Mouse (Mus musculus): Measurements from ENCODE around the gene Fli1.

Fli1 gene

GRCm38 (mm10) chr9:32472346-32472745 lies 70.3 kb downstream of the Fli1 start:
- no peak for DNase-seq (ENCODE audit: inconsistent age in 2 of 2, low spot score in 1 of 2)

- DNase-seq (ENCODE audit: inconsistent age in 2 of 2, low spot score in 1 of 2): no peak
Observed at GRCm38 (mm10) chr9:32469123-32469751, 73.4 kb downstream of the Fli1 start.

GRCm38 (mm10) chr9:32468313-32468712 lies 74.3 kb downstream of the Fli1 start:
- DNase-seq (ENCODE audit: inconsistent age in 2 of 2, low spot score in 1 of 2): no peak

GRCm38 (mm10) chr9:32467443-32467842 lies 75.2 kb downstream of the Fli1 start:
- DNase-seq (ENCODE audit: inconsistent age in 2 of 2, low spot score in 1 of 2): no peak

GRCm38 (mm10) chr9:32466861-32467260 lies 75.8 kb downstream of the Fli1 start:
- DNase-seq (ENCODE audit: inconsistent age in 2 of 2, low spot score in 1 of 2): no peak

GRCm38 (mm10) chr9:32456707-32457106 lies 86.0 kb downstream of the Fli1 start:
- DNase-seq (ENCODE audit: inconsistent age in 2 of 2, low spot score in 1 of 2): no peak

GRCm38 (mm10) chr9:32450161-32450560 lies 92.5 kb downstream of the Fli1 start:
- no peak for DNase-seq (ENCODE audit: inconsistent age in 2 of 2, low spot score in 1 of 2)

- no peak for DNase-seq (ENCODE audit: inconsistent age in 2 of 2, low spot score in 1 of 2)
Observed at GRCm38 (mm10) chr9:32448766-32449165, 93.9 kb downstream of the Fli1 start.

- DNase-seq (ENCODE audit: inconsistent age in 2 of 2, low spot score in 1 of 2): no peak
Observed at GRCm38 (mm10) chr9:32445789-32446188, 96.9 kb downstream of the Fli1 start.

GRCm38 (mm10) chr9:32444453-32445201 lies 98.0 kb downstream of the Fli1 start:
- DNase-seq (ENCODE audit: inconsistent age in 2 of 2, low spot score in 1 of 2): no peak

- no peak for DNase-seq (ENCODE audit: inconsistent age in 2 of 2, low spot score in 1 of 2)
Observed at GRCm38 (mm10) chr9:32443817-32444216, 98.8 kb downstream of the Fli1 start.

- no peak for DNase-seq (ENCODE audit: inconsistent age in 2 of 2, low spot score in 1 of 2)
Observed at GRCm38 (mm10) chr9:32443115-32443514, 99.5 kb downstream of the Fli1 start.

- DNase-seq (ENCODE audit: inconsistent age in 2 of 2, low spot score in 1 of 2): no peak
Observed at GRCm38 (mm10) chr9:32434241-32435213, 108.1 kb downstream of the Fli1 start.

- DNase-seq (ENCODE audit: inconsistent age in 2 of 2, low spot score in 1 of 2): peak; percentile 41 to 61
Observed at GRCm38 (mm10) chr9:32431061-32431460, 111.6 kb downstream of the Fli1 start.

GRCm38 (mm10) chr9:32425321-32425720 lies 117.3 kb downstream of the Fli1 start:
- DNase-seq (ENCODE audit: inconsistent age in 2 of 2, low spot score in 1 of 2): no peak

GRCm38 (mm10) chr9:32420711-32421110 lies 122.0 kb downstream of the Fli1 start:
- no peak for DNase-seq (ENCODE audit: inconsistent age in 2 of 2, low spot score in 1 of 2)

GRCm38 (mm10) chr9:32417466-32418116 lies 125.1 kb downstream of the Fli1 start:
- DNase-seq (ENCODE audit: inconsistent age in 2 of 2, low spot score in 1 of 2): no peak

GRCm38 (mm10) chr9:32415952-32416351 lies 126.7 kb downstream of the Fli1 start:
- DNase-seq (ENCODE audit: inconsistent age in 2 of 2, low spot score in 1 of 2): no peak

GRCm38 (mm10) chr9:32414956-32415355 lies 127.7 kb downstream of the Fli1 start:
- no peak for DNase-seq (ENCODE audit: inconsistent age in 2 of 2, low spot score in 1 of 2)

- no peak for DNase-seq (ENCODE audit: inconsistent age in 2 of 2, low spot score in 1 of 2)
Observed at GRCm38 (mm10) chr9:32412836-32413580, 129.7 kb downstream of the Fli1 start.
